Comparison of ENCODE assay signal across 8 mouse cellular contexts in genomic region chr11:30025144-30025543, GRCm38 (mm10). TPM values are rescaled to one million over a fixed set of nuclear protein-coding genes. Genes with fewer than 3 reads are reported as not detected.
DNase-seq lines count a peak whose midpoint lies in the region; ATAC-seq and TF ChIP-seq lines count a peak whose summit lies in the region.

No protein-coding gene starts in this region.

- no peak for DNase-seq in heart, embryonic 10.5 days (ENCODE audit: low spot score)
- DNase-seq in heart, adult 8-10 months (ENCODE audit: low spot score), result no peak
- DNase-seq in CH12.LX (ENCODE audit: extremely low read depth), result no peak
- DNase-seq in forebrain, embryonic 14.5 days (ENCODE audit: low spot score), result peak; percentile 9
- DNase-seq in liver, embryonic 14.5 days (ENCODE audit: low read depth in 3 of 3, low spot score in 3 of 3), result no peak
- DNase-seq in frontal cortex, postnatal 14 days (ENCODE audit: low spot score in 2 of 2), result no peak
- no peak for DNase-seq in thymus, postnatal 0 days (ENCODE audit: low spot score)
- DNase-seq in adrenal gland, postnatal 4 days (ENCODE audit: low spot score in 2 of 2), result no peak

- peak overlapping the region; percentile 8; the same call in 1 of the 2 replicates for H3K4me2 ChIP-seq in CH12.LX (ENCODE audit: insufficient read depth, low read depth, poor library complexity, severe bottlenecking)
- peak overlapping the region; percentile 99 for H3K4me2 ChIP-seq in forebrain, embryonic 14.5 days (ENCODE audit: low read length)
- peak overlapping the region; percentile 51 for H3K4me2 ChIP-seq in liver, embryonic 14.5 days (ENCODE audit: low read depth)

- H3K9ac ChIP-seq in CH12.LX (ENCODE audit: insufficient read depth, low read depth), result no peak overlapping the region
- H3K9ac ChIP-seq in forebrain, embryonic 14.5 days (ENCODE audit: low read length), result peak overlapping the region; percentile 50
- no peak overlapping the region for H3K9ac ChIP-seq in liver, embryonic 14.5 days (replicated peaks)

- no peak for ATAC-seq in forebrain, embryonic 14.5 days
- no peak for ATAC-seq in liver, embryonic 14.5 days (ENCODE audit: insufficient read depth)

- no peak for TF ChIP-seq POLR2A in CH12.LX (IDR thresholded peaks at IDR 0.05; ENCODE audit: low read depth, low read length)

- dilution Hi-C loops in CH12.LX (cut with MboI; ENCODE audit: extremely low pct_ligation_motif_present, extremely low pct_unique_long_range_greater_than_20kb, low sequenced_read_pairs), result no loop called here

- in situ Hi-C loops in CH12.LX (cut with MboI; ENCODE audit: low pct_ligation_motif_present, low pct_unique_long_range_greater_than_20kb, low sequenced_read_pairs), result no loop called here

- no peak for TF ChIP-seq EP300 in CH12.LX (IDR thresholded peaks at IDR 0.05; ENCODE audit: low read length)
- TF ChIP-seq EP300 in liver, embryonic 14.5 days (IDR thresholded peaks at IDR 0.05; ENCODE audit: low read depth), result no peak

- WGBS in heart, embryonic 10.5 days, result 8% methylated on average over 4 of the region's 4 CpGs
- WGBS in forebrain, embryonic 14.5 days, result 5% methylated on average over 4 of the region's 4 CpGs
- 4% methylated on average over 4 of the region's 4 CpGs for WGBS in liver, embryonic 14.5 days (ENCODE audit: insufficient replicate concordance)

- no peak for TF ChIP-seq CTCF in CH12.LX (conservative IDR thresholded peaks at IDR 0.05 in 1 of 2, IDR thresholded peaks at IDR 0.05 in 1 of 2; ENCODE audit: low read depth in 2 of 2, low read length in 2 of 2)
- no peak for TF ChIP-seq CTCF in liver, embryonic 14.5 days (IDR thresholded peaks at IDR 0.05; ENCODE audit: low read depth)

- peaks cover 6% of the 10 kb centered on the region; the same call in 1 of the 2 replicates for H3K4me1 ChIP-seq in heart, embryonic 10.5 days
- peaks cover 3 to 42% of the 10 kb centered on the region in 2 experiments; a peak in 1 of 4 replicates for H3K4me1 ChIP-seq in CH12.LX (ENCODE audit: control insufficient read depth in 1 of 2, insufficient read depth in 2 of 2)
- no peaks in the 10 kb centered on the region for H3K4me1 ChIP-seq in forebrain, embryonic 14.5 days (ENCODE audit: control insufficient read depth, insufficient read depth, low read length)
- no peaks in the 10 kb centered on the region for H3K4me1 ChIP-seq in liver, embryonic 14.5 days (replicated peaks; ENCODE audit: control insufficient read depth in 2 of 2, insufficient read depth in 2 of 2, low read length in 1 of 2)

- no peaks in the 10 kb centered on the region for H3K36me3 ChIP-seq in heart, embryonic 10.5 days
- H3K36me3 ChIP-seq in CH12.LX (replicated peaks in 1 of 2; ENCODE audit: control insufficient read depth in 1 of 2, insufficient read depth in 1 of 2, low read length in 1 of 2), result peaks cover 0 to 18% of the 10 kb centered on the region in 2 experiments
- H3K36me3 ChIP-seq in forebrain, embryonic 14.5 days (ENCODE audit: control insufficient read depth, insufficient read depth, low read length), result no peaks in the 10 kb centered on the region
- H3K36me3 ChIP-seq in liver, embryonic 14.5 days (replicated peaks; ENCODE audit: control insufficient read depth, insufficient read depth, low read depth), result no peaks in the 10 kb centered on the region

- H3K4me3 ChIP-seq in heart, embryonic 10.5 days, result peak overlapping the region; percentile 68
- peak overlapping the region in 2 of 3 experiments; percentile 78 to 85 for H3K4me3 ChIP-seq in CH12.LX (replicated peaks in 1 of 3; ENCODE audit: low read depth in 2 of 3, low read length in 2 of 3, poor library complexity in 1 of 3)
- H3K4me3 ChIP-seq in forebrain, embryonic 14.5 days (ENCODE audit: low read depth, low read length), result peak overlapping the region; percentile 44
- H3K4me3 ChIP-seq in liver, embryonic 14.5 days (ENCODE audit: insufficient read depth in 1 of 2, low read depth in 2 of 2, low read length in 2 of 2), result peak overlapping the region in 1 of 2 experiments; percentile 51; a peak in 2 of 4 replicates

- no peak overlapping the region for H3K27ac ChIP-seq in heart, embryonic 10.5 days
- no peak overlapping the region for H3K27ac ChIP-seq in CH12.LX (ENCODE audit: insufficient read depth, low read depth)
- H3K27ac ChIP-seq in forebrain, embryonic 14.5 days (ENCODE audit: low read depth, low read length), result no peak overlapping the region
- H3K27ac ChIP-seq in liver, embryonic 14.5 days, result no peak overlapping the region

- no peak for TF ChIP-seq RAD21 in CH12.LX (IDR thresholded peaks at IDR 0.05; ENCODE audit: low read depth, low read length)

- H3K9me3 ChIP-seq in heart, embryonic 10.5 days, result no peaks in the 10 kb centered on the region
- no peaks in the 10 kb centered on the region for H3K9me3 ChIP-seq in CH12.LX (replicated peaks; ENCODE audit: low read length)
- H3K9me3 ChIP-seq in forebrain, embryonic 14.5 days (replicated peaks; ENCODE audit: control insufficient read depth, low read length), result no peaks in the 10 kb centered on the region
- H3K9me3 ChIP-seq in liver, embryonic 14.5 days (ENCODE audit: control insufficient read depth, low read length), result no peaks in the 10 kb centered on the region

- H3K27me3 ChIP-seq in heart, embryonic 10.5 days (ENCODE audit: insufficient read depth, poor library complexity, severe bottlenecking), result peaks cover 28% of the 10 kb centered on the region
- H3K27me3 ChIP-seq in CH12.LX (replicated peaks), result no peaks in the 10 kb centered on the region
- H3K27me3 ChIP-seq in forebrain, embryonic 14.5 days (replicated peaks; ENCODE audit: control insufficient read depth, insufficient read depth, low read length), result 0 out of 2 replicates have a peak, but pooled peaks cover 13% of the 10 kb centered on the region
- peaks cover 38% of the 10 kb centered on the region for H3K27me3 ChIP-seq in liver, embryonic 14.5 days (ENCODE audit: control insufficient read depth, insufficient read depth, low read length)

- no peaks in the 10 kb centered on the region for H3K79me2 ChIP-seq in CH12.LX (replicated peaks; ENCODE audit: control insufficient read depth, extremely low read depth, insufficient read depth, poor library complexity, severe bottlenecking)

TF ChIP-seq in CH12.LX, 34 proteins besides CTCF, POLR2A, EP300 and RAD21:
- TF ChIP-seq SMC3 (IDR thresholded peaks at IDR 0.05; ENCODE audit: low read depth, low read length) (no peak), UBTF (IDR thresholded peaks at IDR 0.05; ENCODE audit: low read depth, low read length) (no peak), BHLHE40 (IDR thresholded peaks at IDR 0.05; ENCODE audit: low read depth, low read length) (0 out of 2 replicates have a peak, but pooled peaks have one; percentile 6), E2F4 (IDR thresholded peaks at IDR 0.05; ENCODE audit: insufficient replicate concordance, low read depth, low read length) (no peak), ETS1 (conservative IDR thresholded peaks at IDR 0.05; ENCODE audit: low read depth, low read length) (no peak), MXI1 (IDR thresholded peaks at IDR 0.05; ENCODE audit: low read depth, low read length) (no peak), CHD1 (IDR thresholded peaks at IDR 0.05; ENCODE audit: low read depth, low read length) (peak; percentile 53; the same call in 1 of the 2 replicates)

RNA-seq across cellular contexts. Expression of gene Eml6, which starts 0.7 kb away (rescaled TPM):
- polyA plus RNA-seq in heart, embryonic 10.5 days (2016; fragmentation: Nextera tagmentation; extraction: Ambion mirVana), result 0.36 and 0.59 TPM in 2 replicates
- 1 to 10 TPM; 2.4 to 5.0 (median 2.9) TPM for total RNA-seq in heart, adult 8-10 months (2022)
- total RNA-seq in CH12.LX (2012; rRNA removed), result 3.0 and 3.1 TPM in 2 replicates
- total RNA-seq in CH12.LX (2014; rRNA removed), result 3.2 TPM in 2 replicates
- 3.7 and 3.8 TPM in 2 replicates for polyA plus RNA-seq in CH12.LX (2012; ENCODE audit: insufficient read length, low read depth)
- 2.0 and 3.3 TPM in 2 replicates for polyA plus RNA-seq in forebrain, embryonic 14.5 days (2014; fragmentation: Nextera tagmentation; extraction: Ambion mirVana)
- 0.09 TPM in 2 replicates for polyA plus RNA-seq in liver, embryonic 14.5 days (2012; rRNA removed)
- 0.55 TPM in 1 of 2 replicates, not detected in the other for polyA plus RNA-seq in liver, embryonic 14.5 days (2014; fragmentation: Nextera tagmentation; extraction: Ambion mirVana)
- 0.17 and 0.40 TPM in 2 replicates for polyA plus RNA-seq in thymus, postnatal 0 days (2015; fragmentation: Nextera tagmentation; extraction: Ambion mirVana)
- total RNA-seq in adrenal gland, postnatal 4 days (2021), result 1 to 10 TPM; 5.6 to 5.8 TPM

Comparison
In these comparisons a context has a peak if more than half of its experiments do, and no peak if none do; other contexts are left out.
1. H3K4me2 ChIP-seq: peak in every context shown above with its lines; median percentile 99 in forebrain, embryonic 14.5 days; 51 in liver, embryonic 14.5 days; 8 in CH12.LX.